Mouse (Mus musculus): ENCODE results near the gene Rnf114.

The Rnf114 gene

DNA sequence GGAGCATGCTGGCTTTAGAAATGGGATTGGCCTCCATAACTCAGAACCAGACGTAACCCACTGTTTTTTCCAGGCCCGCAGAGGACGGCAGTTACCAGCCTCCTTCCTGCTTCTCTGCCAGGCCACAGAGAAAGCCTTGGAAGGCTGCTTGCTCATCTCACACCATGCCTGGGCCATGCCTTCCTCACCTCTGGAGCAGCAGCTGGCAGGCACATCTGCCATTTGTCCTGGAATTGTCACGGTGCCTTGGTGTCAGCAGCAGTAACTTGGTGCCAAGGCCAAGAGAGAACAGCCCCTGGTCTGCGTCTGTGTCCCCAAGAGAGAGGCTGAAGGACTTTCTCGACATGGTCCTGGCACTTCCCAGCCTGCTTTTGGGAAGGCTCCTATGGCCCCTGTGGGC is 18.2 kb upstream of the Rnf114 start:
- no peak for DNase-seq (ENCODE audit: low read depth, low spot score)

DNA sequence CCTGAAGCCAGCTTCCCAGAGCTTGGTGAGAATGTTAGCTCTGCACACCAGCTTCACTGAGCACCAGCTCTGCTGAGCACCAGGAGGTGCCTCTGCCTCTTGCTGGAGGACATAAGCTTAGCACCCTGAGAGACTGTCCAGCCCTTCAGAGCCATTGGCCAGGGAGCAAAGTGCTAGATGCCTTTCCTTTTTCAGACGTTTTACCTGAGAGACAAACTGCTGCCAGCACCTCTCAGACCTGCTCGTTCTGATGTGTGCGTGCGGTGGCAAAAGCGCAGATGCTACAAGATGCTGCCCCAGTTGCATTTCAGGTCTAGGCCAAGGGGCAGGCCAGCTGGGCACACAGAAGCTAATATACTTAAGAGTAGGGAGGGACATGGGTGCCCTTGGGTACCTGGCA is 16.8 kb upstream of the Rnf114 start:
- DNase-seq (ENCODE audit: low read depth, low spot score), result no peak

DNA sequence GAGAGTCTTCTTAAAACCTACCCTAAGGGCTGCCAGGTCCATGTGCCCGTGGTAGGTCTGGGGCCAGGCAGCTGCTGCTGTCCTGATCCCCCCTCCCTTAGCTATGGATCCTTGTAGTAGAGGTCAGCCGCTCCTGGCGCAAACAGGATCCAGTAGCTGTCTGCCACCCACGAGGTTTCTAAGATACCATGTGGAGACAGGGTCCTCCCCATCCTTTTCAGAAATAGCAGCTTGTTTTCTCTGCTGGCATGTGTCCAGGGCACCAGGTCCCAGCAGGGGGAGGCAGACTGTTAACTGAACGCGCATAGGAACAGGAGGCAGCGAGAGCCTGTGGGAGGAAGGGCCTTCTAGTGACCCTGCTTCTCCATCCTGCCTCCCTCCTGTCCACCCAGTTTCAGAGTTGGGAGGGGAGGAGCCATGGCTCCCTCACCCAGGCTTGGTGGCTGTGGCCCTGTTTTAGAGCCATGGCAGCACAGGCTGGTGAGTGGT is 16.2 kb upstream of the Rnf114 start:
- DNase-seq (ENCODE audit: low read depth, low spot score), result peak; percentile 61

DNA sequence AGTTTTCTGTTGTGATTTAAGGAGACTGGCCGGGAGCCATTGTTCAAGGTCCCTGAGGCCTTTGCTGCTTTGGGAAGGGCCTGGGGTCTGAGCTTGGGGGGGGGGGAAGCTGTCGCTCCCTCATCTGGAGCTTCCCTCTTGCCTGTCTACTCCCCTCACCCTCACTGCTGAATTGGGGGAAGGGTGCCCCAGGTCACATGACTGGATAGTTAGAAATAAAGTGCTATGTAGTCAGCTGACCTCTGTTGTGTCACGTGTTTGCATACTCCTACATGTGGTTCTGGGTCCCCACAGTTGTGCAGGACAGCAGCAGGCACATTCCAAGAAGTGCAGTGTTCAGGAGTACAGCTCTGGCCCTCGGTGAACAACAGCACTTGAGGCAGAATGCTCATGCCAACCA is 15.7 kb upstream of the Rnf114 start:
- no peak for DNase-seq (ENCODE audit: low read depth, low spot score)

DNA sequence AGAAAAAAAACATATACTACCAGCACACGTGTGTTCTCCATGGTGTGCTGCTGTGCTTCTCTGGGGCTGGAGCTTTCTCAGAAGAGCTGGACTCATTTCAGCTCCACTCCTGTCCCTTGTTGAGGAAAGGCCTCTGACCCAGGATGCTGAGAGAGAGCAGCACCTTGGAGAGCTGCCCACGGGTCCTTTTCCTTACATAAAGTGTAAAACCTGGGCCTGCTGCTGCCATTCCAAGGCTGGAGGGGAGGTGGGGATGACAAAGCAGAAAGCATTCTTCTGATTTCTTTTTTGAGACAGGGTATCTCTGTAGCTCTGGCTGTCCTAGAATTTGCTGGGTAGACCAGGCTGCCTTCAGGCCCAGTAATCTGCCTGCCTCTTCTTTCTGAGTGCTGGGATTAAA is 14.3 kb upstream of the Rnf114 start:
- DNase-seq (ENCODE audit: low read depth, low spot score), result no peak

DNA sequence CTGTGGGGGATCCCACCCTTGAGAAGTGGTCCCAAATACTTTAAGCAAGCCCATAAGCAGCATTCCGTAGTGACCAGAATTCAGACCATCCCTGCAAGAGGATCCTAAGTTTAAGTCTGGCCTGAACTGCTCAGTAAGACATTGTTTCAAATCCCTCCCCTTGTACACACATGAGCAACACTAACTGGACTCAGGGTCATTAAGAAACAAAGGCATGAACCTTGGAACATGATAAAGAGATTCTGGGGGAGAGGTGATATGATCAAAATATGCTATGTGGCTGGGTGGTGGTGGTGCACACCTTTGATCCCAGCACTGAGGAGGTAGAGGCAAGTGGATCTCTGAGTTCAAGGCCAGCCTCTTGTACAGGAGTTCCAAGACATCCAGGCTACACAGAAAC is 12.9 kb upstream of the Rnf114 start:
- DNase-seq (ENCODE audit: low read depth, low spot score), result no peak

DNA sequence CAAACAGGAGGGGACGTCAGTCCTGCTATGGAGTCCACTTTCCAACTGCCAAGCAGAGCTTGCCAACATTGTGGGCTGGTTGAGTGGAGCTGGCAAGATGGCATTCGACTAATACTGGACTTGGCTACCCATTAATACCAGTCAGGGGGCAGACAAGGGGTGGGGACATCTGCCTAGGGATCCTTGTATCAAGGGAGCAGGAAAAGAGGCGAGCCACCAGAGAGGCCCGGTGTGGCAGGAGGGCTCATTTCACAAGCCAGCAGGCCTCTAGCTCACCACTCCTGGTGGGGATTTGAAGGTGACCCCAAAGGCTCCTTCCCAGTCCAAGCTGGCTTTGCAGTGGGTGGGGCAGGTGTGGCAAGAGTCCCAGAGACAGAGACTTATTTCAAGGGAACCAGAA is 9.8 kb upstream of the Rnf114 start:
- no peak for DNase-seq (ENCODE audit: low read depth, low spot score)

DNA sequence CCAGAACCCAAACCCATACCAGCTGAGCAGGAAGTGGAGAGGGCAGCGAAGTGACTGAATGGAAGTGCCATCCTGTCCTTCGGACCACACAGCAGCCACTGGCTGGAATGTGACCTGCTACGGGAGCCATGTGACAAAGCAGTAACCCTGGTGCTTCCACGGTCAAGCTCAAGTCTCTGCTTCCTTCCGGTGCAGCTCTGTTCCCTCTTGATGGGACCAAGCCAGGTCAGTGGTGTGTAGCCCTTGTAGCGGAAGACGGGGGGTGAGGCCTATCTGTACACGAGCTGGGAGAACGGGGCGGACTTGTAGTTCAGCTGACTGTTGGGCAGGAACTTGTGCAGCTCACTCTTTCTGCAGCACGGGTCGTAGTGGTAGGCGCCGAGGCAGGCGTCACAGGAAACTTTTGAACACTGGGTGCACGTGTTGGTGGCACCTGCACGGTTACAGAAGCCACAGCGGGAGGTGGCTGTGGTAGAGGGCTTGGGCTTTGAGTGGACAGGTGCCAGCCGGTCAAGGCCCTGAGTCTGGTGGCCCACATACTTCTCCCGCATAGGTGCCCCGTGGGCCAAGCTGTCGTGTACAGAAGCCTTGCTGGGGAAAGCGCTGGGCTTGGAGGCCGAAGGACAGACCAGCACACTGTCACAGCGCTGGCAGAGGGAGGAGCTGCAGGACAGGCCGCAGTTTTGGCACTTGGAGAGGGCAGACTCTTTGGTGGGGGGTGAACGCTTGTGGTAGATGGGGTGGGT is 9.2 kb upstream of the Rnf114 start:
- no peak for DNase-seq (ENCODE audit: low read depth, low spot score)

DNA sequence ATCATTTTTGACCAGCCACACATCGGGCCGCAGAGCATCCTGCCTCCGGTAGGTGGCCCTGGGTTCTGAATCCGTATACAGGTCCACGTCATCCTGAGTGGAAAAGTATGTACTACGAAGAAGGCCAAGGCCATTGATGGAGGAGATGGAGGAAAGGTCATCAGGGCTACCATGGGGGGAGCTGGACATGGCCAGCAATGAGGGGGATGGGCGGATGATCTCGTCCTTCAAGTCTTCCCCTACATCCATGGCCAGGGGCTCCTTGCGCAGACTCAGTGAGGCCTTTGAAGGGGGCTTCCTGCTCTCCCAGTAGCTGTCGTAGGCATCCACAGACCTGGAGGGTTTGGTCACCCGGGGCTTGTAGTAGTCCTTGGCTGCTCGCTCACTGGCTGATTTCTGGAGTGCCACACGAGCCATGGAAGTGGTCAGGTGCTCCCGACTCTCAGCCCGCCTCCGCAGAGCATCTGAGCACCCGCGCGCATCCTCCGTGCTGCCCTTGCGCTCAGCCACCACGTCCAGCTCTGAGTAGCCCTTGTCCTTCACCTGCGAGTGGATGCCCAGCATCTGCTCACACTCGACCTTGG is 8.5 kb upstream of the Rnf114 start:
- no peak for DNase-seq (ENCODE audit: low read depth, low spot score)

DNA sequence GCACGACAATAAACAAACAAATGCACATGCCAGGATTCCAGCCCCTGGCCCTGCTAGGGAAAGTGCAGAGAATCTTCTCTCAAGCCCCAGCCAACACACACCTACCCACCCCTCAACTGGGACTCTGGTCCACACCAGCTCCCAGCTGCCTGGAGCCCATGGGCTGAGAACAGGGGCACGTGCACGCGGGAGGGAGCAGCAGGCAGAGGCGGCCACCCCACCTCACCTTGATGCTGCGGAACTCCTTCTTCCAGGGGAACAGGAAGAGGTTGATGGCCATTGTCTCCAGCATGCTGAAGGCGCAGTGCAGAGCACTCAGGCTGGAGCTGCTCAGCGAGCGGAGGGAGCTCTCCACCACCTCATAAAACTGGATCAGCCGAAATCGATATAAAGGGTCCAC is 7.5 kb upstream of the Rnf114 start:
- DNase-seq (ENCODE audit: low read depth, low spot score), result no peak

DNA sequence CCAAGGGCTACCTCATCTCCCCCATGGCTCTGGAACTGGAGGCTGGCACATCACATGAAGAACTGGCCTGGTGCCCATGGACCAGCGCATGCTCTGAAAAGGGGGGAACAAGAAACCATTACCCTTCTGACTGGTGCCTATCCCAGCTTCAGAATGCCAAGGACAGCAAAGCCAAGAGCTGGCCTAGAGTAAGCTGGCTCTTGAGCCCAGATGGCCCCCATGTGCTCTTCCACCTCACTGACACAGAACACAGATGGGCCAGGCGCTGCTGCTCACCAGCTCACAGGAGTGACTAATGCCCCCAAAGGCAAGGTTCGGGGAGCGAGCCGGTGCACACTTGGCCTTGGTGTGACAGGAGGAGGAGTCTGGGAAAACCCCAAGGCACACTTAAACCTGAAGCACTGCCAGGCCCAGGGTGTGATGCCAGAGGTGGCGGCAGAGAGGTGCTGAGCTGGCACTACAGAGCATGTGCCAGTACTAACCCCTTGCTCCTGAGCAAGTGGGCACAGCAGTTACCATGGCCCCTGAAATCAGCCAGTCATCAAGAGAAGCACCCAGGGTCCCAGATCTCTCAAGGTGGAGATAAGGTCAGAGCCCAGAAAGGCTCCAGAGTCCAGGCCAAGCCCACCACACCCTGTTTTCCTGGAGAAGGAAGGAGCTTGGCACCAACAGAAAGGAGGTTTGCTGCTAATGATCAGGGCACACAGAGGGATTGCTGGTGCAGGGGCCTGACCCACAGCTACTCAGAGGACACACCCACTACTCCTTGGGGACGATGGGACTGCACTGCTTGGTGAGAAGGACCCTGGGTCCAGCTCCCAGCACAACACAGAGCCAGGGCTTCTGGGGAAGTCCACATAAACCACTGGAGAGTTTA is 6.7 kb upstream of the Rnf114 start:
- DNase-seq (ENCODE audit: low read depth, low spot score), result no peak

DNA sequence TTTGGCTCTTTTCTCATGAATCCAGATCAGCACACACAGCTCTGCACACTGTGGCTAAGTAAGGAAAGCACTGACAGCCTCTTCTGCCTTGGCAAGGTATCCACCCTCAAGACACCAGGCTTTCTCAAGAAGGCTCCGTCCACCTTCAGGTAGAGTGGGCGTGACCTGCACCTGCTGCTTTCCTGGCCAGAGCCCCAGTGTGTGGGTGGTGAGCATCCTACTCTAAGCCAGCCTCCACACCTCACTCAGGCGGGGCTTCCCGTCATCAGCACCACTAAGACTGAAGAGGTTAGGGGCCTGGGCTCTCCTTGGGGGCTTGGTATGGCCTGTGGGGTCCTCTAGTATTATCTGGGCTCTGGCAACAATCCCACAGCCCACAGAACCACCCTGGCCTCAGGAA is 5.9 kb upstream of the Rnf114 start:
- DNase-seq (ENCODE audit: low read depth, low spot score), result no peak

DNA sequence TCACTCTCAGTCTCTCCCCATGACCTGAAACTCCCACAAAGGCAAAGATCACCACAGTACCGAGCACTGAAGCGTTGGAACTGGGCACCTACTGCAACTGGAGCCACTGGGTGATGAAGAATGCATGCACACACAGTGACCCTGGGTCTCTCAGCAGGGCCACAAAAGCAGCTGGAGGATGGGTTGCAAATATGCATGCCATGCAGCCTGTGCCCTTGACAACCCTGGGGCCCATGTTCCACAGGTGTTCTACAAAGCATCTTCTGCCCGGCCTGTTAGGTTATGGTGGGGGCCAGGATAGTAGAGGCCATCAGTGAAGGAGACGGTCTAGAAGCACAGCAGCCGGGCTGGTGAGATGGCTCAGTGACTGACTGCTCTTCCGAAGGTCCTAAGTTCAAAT is 4.9 kb upstream of the Rnf114 start:
- no peak for DNase-seq (ENCODE audit: low read depth, low spot score)

DNA sequence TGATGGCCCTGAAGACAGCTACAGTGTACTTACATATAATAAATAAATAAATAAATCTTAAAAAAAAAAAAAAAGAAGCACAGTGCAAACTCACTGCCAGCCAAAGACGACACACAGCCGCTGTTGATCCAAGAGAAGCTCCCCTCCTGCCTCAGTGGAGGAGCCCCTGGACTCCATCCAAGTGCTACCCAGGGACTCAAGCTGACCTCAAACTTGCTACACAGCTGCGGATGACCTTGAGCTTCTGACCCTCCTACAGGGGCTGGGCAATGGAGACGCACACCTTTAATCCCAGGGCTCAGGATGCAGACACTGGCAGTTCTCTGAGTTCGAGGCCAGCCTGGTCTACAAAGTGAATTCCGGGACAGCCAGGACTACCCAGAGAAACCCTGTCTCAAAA is 4.5 kb upstream of the Rnf114 start:
- no peak for DNase-seq (ENCODE audit: low read depth, low spot score)

DNA sequence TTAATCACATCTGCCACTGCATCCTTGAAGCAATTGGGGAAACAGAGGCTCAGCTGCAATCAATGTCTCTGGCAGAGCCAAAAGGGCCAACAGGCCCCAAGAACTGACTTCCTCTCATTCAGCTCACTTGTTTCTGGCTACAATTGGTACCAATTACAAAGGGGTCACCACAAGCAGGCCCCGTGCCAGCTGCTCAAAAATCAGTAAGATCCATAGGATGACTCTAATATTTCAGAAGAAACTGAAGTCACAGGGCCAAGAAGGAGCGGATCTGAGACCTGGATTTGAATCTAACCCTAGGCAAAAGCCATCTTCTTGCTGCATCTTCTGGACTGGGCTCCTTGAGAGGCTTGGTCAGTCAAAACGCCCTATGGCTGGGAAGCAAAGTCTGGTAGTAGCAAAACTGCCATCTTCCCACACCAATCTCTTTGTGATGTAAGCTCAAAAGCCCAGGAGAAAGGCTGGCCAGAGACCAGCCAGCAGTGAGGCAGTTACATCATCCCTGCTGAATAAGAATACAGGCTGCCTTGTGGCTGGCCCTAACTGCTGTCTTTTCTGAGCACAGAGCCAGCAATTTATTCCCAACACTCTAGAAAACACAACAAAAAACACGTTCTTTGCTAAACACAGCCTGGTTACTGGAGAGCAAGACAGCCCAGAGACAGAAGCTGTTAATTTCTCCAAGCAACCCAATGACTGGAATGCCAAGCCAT is 1.5 kb upstream of the Rnf114 start:
- DNase-seq (ENCODE audit: low read depth, low spot score), result no peak

DNA sequence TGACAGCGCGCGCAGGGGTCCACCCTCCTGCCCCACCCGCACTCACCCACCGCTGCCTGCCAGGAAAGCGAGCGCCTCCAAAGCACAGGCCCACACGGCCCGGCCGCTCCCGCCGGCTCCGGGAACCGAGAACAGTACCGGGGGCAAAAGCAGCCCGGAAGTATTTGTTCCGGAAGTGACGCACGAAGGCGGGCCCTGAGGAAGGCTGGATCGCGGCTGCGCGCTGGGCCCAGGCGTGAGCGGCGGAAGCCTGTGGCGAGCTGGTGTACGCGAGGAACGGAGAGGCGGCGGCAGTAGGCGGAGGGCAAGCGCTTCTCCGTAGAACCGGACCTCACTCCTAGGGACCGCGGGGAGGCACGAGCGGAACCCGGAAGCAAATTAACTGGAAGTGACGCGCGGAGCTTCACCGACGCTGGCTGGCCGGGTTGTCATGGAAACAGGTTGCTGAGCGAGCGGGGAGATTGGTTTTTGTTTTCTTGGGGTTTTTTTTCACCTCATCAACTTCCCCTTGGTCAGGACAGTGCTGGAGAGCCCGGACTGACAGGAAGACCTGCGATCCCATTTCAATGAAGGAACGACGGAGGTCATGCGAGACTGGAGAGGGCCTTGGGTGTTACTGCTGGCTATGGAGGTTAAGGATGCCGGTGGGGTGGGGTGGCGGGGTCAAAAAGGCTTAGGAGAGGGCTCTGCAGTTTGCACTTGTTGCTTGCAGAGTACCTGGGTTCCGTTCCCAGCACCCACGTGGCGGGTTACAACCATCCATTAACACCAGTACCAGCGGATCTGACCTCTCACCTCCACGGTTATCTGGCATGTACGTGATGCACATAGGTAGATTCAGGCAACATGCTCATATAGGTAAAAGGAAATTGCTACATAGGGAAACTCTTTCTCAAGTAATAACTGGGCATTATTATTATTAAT is 530 bp downstream of the Rnf114 start, which contains the start of gene Spata2:
TSS of gene Spata2 (minus strand) at position 175 of the 924 bp plus-strand sequence.
- peak; percentile 81 for DNase-seq (ENCODE audit: low read depth, low spot score)

DNA sequence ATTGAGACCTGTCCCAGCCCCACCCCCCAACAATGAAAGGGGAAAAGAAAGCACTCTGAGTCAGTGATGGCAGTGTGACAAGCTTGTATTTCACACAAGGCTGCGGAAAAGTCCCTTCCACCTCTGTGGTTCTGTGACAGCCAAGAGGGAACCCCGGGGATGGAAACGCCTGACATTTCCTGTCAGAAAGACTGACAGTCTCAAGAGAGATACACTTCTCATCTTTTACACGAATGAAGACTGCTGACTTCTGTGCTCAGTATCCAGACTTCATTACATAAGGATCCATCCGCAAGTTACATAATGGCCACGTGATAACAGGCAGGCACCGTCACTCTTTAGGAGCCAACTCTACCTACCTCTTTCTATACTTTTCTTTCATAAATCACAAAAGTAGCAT is 4.0 kb downstream of the Rnf114 start:
- no peak for DNase-seq (ENCODE audit: low read depth, low spot score)

DNA sequence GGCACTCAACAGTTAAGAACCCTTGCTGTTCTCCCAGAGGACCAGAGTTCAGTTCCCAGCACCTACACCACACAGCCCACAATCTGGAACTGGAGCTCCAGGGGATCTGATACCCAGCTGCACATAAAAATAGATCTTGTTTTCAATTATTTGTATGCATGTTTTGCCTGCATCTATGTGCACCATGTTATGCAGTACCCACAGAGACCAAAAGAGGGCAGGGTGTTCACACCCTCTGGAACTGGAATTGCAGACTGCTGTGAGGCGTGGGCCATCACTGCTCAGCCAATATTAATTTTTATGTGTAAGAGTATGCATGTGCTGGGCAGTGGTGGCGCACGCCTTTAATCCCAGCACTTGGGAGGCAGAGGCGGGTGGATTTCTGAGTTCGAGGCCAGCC is 4.8 kb downstream of the Rnf114 start:
- no peak for DNase-seq (ENCODE audit: low read depth, low spot score)

DNA sequence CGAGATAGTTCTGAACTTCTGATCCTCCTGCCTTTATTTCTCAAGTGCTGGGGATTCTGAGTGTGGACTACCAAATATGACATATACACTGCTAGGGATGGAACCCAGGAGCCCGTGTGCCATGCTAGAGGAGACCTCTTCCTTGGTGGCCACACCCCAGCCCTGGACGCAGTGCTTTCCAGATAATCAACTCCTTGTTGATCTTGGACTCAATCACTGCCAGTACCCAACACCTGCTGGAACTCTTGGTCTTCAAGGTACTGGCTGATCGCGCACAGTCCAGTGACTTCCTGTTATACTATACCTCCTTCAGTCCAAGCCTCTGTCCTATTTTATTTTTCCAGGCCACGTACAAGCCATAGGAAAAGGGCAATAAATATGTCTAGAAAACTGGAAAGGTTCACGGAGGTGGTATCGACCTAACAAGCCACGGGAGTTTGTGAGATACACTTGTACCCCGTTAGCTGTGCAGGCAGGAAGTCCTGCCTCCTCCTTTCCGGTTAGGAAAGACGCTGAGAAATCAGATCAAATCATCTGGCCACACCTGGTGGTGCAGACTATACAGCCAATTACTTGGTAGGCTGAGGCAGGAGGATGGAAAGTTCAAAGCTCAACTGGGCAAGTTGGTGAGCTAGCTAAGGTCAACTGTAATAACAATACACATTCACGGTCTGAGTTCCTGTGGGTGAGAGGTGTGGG is 10.3 kb downstream of the Rnf114 start:
- no peak for DNase-seq (ENCODE audit: low read depth, low spot score)

DNA sequence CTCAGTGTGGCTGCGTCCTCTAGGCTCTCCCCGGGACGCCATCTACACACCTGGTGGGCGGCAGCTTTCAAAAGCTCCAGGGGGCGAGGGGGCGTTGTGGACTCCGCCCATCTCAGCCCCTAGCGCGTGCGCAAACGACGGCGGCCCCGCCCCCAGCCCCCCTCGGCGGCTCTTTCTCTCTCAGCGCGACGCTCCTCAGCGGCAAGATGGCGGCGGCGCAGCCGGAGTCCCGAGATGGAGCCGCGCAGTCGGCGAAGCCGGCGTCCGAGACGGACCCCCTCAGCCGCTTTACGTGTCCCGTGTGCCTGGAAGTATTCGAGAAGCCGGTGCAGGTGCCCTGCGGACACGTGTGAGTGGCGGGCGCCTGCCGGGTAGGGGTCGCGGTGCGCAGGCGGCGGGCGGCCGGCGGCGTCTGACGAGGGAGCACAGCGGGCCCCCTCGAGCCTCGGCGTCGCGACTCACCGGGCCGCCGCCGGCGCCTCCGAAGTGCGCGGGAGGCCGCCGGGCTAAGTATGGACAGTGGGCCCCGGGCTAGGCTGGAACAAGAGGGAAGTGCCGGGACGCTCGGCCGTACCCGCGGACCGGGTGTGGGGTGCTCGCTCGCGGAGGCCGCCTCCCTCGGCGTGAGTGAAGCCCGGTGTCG is 10.9 kb downstream of the Rnf114 start:
- peak; percentile 73 for DNase-seq (ENCODE audit: low read depth, low spot score)

All from brain, embryonic 18.5 days (tissue).